Comparison of ENCODE assay signal across 16 mouse cellular contexts in the genomic region with DNA sequence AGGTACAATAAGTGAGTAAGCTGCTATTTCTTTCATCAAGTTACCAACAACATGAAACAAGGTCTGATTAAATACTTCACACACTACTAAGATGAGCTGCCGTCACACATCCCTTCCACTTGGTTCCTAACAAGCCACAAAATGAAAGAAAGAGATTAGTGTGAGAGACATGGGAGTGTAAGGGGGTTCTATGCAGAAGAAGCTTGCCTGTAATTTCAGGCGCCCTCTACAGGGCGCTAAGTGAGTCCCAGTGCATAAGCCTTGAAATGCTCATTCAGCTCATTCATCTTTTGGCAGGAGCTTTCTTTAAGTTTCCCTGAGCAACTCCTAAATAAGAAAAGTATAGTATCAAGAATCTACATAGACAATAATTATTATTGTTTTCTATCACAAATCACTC. TPM values are rescaled to one million over a fixed set of nuclear protein-coding genes. Genes with fewer than 3 reads are reported as not detected.
A peak's percentile ranks its signal among the peaks of the same experiment; 100 is the strongest.
DNase-seq lines count a peak whose midpoint lies in the region; ATAC-seq lines count a peak whose summit lies in the region.
"Had no signal": no experiment of that assay in that cellular context is flagged by ENCODE, and none has a peak within 500 bp of the region (broad histone marks: within the 10 kb centered on the region; RNA-seq: fewer than 3 reads in every experiment).

No protein-coding gene starts in this region.

- H3K4me2 ChIP-seq in forebrain, embryonic 15.5 days (replicated peaks): no peak overlapping the region
- H3K4me2 ChIP-seq in midbrain, embryonic 14.5 days (ENCODE audit: low read length): no peak overlapping the region
- no peak overlapping the region for H3K4me2 ChIP-seq in midbrain, embryonic 13.5 days (replicated peaks)
- H3K4me2 ChIP-seq: heart, embryonic 13.5 days; stomach, embryonic 15.5 days had no signal

- H3K4me1 ChIP-seq in forebrain, embryonic 15.5 days: no peaks in the 10 kb centered on the region
- H3K4me1 ChIP-seq in forebrain, embryonic 10.5 days: no peaks in the 10 kb centered on the region
- no peaks in the 10 kb centered on the region for H3K4me1 ChIP-seq in midbrain, embryonic 14.5 days (ENCODE audit: control insufficient read depth, insufficient read depth, low read length)
- H3K4me1 ChIP-seq in midbrain, embryonic 13.5 days (replicated peaks): no peaks in the 10 kb centered on the region
- H3K4me1 ChIP-seq: heart, embryonic 13.5 days; stomach, embryonic 15.5 days had no signal

- no peak overlapping the region for H3K9ac ChIP-seq in forebrain, embryonic 15.5 days (replicated peaks)
- H3K9ac ChIP-seq in midbrain, embryonic 14.5 days (replicated peaks; ENCODE audit: low read length): no peak overlapping the region
- no peak overlapping the region for H3K9ac ChIP-seq in midbrain, embryonic 13.5 days (replicated peaks)
- H3K9ac ChIP-seq: heart, embryonic 13.5 days; stomach, embryonic 15.5 days had no signal

- no peak overlapping the region for H3K27ac ChIP-seq in forebrain, embryonic 15.5 days (replicated peaks)
- no peak overlapping the region for H3K27ac ChIP-seq in forebrain, embryonic 10.5 days
- no peak overlapping the region for H3K27ac ChIP-seq in midbrain, embryonic 14.5 days (replicated peaks; ENCODE audit: low read depth, low read length)
- no peak overlapping the region for H3K27ac ChIP-seq in midbrain, embryonic 13.5 days
- H3K27ac ChIP-seq: heart, embryonic 13.5 days; stomach, embryonic 15.5 days had no signal

- 7% methylated on average over 3 of the region's 3 CpGs for WGBS in forebrain, embryonic 15.5 days
- WGBS in forebrain, embryonic 10.5 days: 18% methylated on average over 3 of the region's 3 CpGs
- WGBS in midbrain, embryonic 14.5 days: 16% methylated on average over 3 of the region's 3 CpGs
- 13% methylated on average over 3 of the region's 3 CpGs for WGBS in midbrain, embryonic 13.5 days

- H3K27me3 ChIP-seq in forebrain, embryonic 15.5 days: no peaks in the 10 kb centered on the region
- H3K27me3 ChIP-seq in forebrain, embryonic 10.5 days (ENCODE audit: poor library complexity, severe bottlenecking): no peaks in the 10 kb centered on the region
- H3K27me3 ChIP-seq in midbrain, embryonic 14.5 days (ENCODE audit: control insufficient read depth, insufficient read depth, low read length): no peaks in the 10 kb centered on the region
- no peaks in the 10 kb centered on the region for H3K27me3 ChIP-seq in midbrain, embryonic 13.5 days
- H3K27me3 ChIP-seq: heart, embryonic 13.5 days; stomach, embryonic 15.5 days had no signal

- ATAC-seq in forebrain, embryonic 15.5 days (replicated peaks): 0 out of 2 replicates have a peak, but pooled peaks have one; percentile 60
- no peak for ATAC-seq in midbrain, embryonic 14.5 days (ENCODE audit: low FRiP score, low TSS enrichment)
- ATAC-seq in midbrain, embryonic 13.5 days: no peak

- no peaks in the 10 kb centered on the region for H3K9me3 ChIP-seq in forebrain, embryonic 15.5 days
- H3K9me3 ChIP-seq in forebrain, embryonic 10.5 days: no peaks in the 10 kb centered on the region
- H3K9me3 ChIP-seq in midbrain, embryonic 14.5 days (ENCODE audit: control insufficient read depth, low read length): no peaks in the 10 kb centered on the region
- no peaks in the 10 kb centered on the region for H3K9me3 ChIP-seq in midbrain, embryonic 13.5 days
- H3K9me3 ChIP-seq: heart, embryonic 13.5 days; stomach, embryonic 15.5 days had no signal

- DNase-seq in forebrain, embryonic 10.5 days (ENCODE audit: extremely low spot score, low spot score): no peak
- DNase-seq in midbrain, embryonic 14.5 days: peak; percentile 72
- DNase-seq in brain, adult 2 months (ENCODE audit: low read depth, low spot score): peak; percentile 37
- DNase-seq in retina, postnatal 1 day: peak; percentile 67
- no peak for DNase-seq in spleen, postnatal 10 days (ENCODE audit: low spot score in 2 of 2)
- no peak for DNase-seq in gastrocnemius, postnatal 25 days
- DNase-seq: adrenal gland, postnatal 10 days had no signal

- H3K4me3 ChIP-seq in forebrain, embryonic 15.5 days: no peak overlapping the region
- H3K4me3 ChIP-seq in forebrain, embryonic 10.5 days: no peak overlapping the region
- no peak overlapping the region for H3K4me3 ChIP-seq in midbrain, embryonic 14.5 days (replicated peaks; ENCODE audit: low read depth, low read length)
- no peak overlapping the region for H3K4me3 ChIP-seq in midbrain, embryonic 13.5 days (replicated peaks)
- H3K4me3 ChIP-seq: heart, embryonic 13.5 days; stomach, embryonic 15.5 days had no signal

- no peaks in the 10 kb centered on the region for H3K36me3 ChIP-seq in forebrain, embryonic 15.5 days
- H3K36me3 ChIP-seq in forebrain, embryonic 10.5 days (replicated peaks): no peaks in the 10 kb centered on the region
- H3K36me3 ChIP-seq in midbrain, embryonic 14.5 days (ENCODE audit: control insufficient read depth, insufficient read depth, low read length): no peaks in the 10 kb centered on the region
- no peaks in the 10 kb centered on the region for H3K36me3 ChIP-seq in midbrain, embryonic 13.5 days
- H3K36me3 ChIP-seq: heart, embryonic 13.5 days; stomach, embryonic 15.5 days had no signal

RNA-seq across cellular contexts. Expression of a gene that starts 46.5 kb away (rescaled TPM):
- polyA plus RNA-seq in forebrain, embryonic 15.5 days (2015; fragmentation: Nextera tagmentation; extraction: Ambion mirVana): 14.7 and 16.7 TPM in 2 replicates
- polyA plus RNA-seq in forebrain, embryonic 10.5 days (2016; fragmentation: Nextera tagmentation; extraction: Ambion mirVana): 0.15 TPM in 1 of 2 replicates, not detected in the other
- polyA plus RNA-seq in midbrain, embryonic 14.5 days (2014; fragmentation: Nextera tagmentation; extraction: Ambion mirVana): 73.8 and 75.5 TPM in 2 replicates
- 41.3 and 54.1 TPM in 2 replicates for polyA plus RNA-seq in midbrain, embryonic 13.5 days (2015; fragmentation: Nextera tagmentation; extraction: Ambion mirVana)
- total RNA-seq in gastrocnemius, postnatal 25 days (2021): not detected
- total RNA-seq: adrenal gland, postnatal 10 days; common myeloid progenitor, adult 5-6 weeks; gastrocnemius, adult 18-20 months; layer of hippocampus, adult 8-10 months; liver, adult 2 months had no signal
- polyA plus RNA-seq: heart, embryonic 13.5 days; intestine, embryonic 14.5 days had no signal

Comparison
In these comparisons a context has a peak if more than half of its experiments do, and no peak if none do; other contexts are left out.
1. RNA of a gene that starts 46.5 kb away (polyA plus RNA-seq): 73.8 to 75.5 TPM in midbrain, embryonic 14.5 days, 41.3 to 54.1 TPM in midbrain, embryonic 13.5 days and 14.7 to 16.7 TPM in forebrain, embryonic 15.5 days; 0.15 TPM in forebrain, embryonic 10.5 days; every median in the first group is over 10 times any median in the second.
2. DNase-seq: peak in midbrain, embryonic 14.5 days (single experiment), brain, adult 2 months (single experiment) and retina, postnatal 1 day (single experiment); none in forebrain, embryonic 10.5 days (single experiment), spleen, postnatal 10 days (0 of 2) and gastrocnemius, postnatal 25 days (single experiment).